Mouse (Mus musculus): ENCODE measurements at regions not wholly inside any gene's neighbourhood (a gene's known extent, or its start where the extent isn't known, plus 50 kb on each side); places are given as distances from the start of the nearest gene placed in this dataset.
A peak's percentile ranks its signal among the peaks of the same experiment; 100 is the strongest.

DNA sequence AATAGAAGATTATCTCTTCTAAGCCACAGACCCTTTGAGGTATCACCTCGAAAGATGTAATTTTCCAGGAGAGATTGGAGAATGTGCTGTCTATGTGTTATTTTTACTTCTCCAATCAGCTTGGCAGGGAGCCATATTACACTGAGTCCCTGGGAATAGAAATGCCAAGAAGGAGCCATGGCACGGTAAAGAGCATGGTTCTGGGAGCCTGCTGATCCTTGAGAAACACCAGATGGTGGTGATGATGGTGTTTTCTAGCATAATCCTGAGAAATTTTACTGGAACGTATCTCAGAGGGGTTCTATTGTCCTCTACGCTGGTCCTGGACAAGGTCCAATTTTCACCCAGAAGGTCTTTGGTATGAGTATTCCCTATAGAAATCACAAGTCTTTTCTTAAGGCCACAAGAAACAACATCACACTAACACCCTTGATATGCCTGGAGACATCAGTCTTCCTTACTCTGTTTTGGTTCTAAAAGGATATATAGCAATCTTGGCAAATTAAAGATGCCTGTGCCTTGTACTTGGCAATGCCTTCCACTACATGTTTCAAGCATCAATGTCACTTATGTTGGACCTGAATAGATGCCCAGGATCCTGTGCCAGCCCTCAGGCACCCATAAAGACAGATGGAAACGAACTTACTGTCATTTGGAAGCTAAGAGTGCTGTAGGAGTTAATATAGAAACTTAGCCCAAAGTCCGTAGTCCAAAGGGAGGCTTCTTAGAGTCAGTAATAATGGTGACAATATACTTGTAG is 1449.8 kb upstream of the Lrrc6 start:
- no peaks in the 10 kb centered on the region for H3K36me3 ChIP-seq (replicated peaks)
- no peak overlapping the region for H3K9ac ChIP-seq
- no peak overlapping the region for H3K4me2 ChIP-seq
- no peaks in the 10 kb centered on the region for H3K9me3 ChIP-seq
- H3K4me1 ChIP-seq = no peaks in the 10 kb centered on the region
- H3K27ac ChIP-seq = no peak overlapping the region
- 71% methylated on average over 6 of the region's 6 CpGs for WGBS
- ATAC-seq (replicated peaks) = no peak
- no peaks in the 10 kb centered on the region for H3K27me3 ChIP-seq (replicated peaks)
- no peak overlapping the region for H3K4me3 ChIP-seq

DNA sequence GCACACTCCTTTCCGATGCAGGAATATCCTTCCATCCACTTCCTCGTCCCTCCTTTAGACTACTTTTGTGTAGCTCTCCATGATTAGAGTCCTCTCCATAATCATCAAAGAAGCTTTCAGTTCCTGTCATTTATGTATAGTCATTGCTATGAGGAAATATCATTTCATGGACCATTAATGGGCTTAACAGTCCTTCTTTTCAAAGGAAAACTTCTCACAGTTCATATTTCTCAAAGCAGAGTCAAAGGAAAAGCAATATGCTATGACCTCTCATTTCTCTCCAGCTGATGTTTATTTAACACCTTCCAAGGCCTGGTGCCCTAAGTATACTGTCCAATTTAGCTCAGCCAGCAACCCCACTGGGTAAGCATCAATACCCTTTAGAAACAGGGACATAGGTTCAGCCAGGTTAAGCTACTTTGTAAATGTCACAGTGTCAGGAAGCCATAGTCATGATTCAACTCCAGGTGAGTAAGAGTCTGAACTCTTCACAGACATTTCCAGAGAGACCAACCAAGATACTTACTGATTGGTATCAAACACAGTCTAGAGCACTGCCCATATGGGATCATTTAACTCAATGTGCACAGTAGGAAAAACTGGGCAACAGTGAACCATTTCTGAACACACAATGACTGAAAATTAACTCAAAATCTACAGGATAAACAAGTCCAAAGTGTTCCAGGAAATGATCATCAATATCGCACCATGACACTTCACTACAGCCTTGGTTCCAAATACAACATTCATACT is 1443.8 kb upstream of the Lrrc6 start:
- 89% methylated on average over 3 of the region's 3 CpGs for WGBS
- Histone ChIP-seq H3K4me3 (no peak overlapping the region), H3K27ac (no peak overlapping the region), H3K27me3 (replicated peaks) (no peaks in the 10 kb centered on the region), H3K4me1 (no peaks in the 10 kb centered on the region), H3K9ac (no peak overlapping the region), H3K4me2 (no peak overlapping the region), H3K9me3 (no peaks in the 10 kb centered on the region), H3K36me3 (replicated peaks) (no peaks in the 10 kb centered on the region)
- ATAC-seq (replicated peaks) = no peak

DNA sequence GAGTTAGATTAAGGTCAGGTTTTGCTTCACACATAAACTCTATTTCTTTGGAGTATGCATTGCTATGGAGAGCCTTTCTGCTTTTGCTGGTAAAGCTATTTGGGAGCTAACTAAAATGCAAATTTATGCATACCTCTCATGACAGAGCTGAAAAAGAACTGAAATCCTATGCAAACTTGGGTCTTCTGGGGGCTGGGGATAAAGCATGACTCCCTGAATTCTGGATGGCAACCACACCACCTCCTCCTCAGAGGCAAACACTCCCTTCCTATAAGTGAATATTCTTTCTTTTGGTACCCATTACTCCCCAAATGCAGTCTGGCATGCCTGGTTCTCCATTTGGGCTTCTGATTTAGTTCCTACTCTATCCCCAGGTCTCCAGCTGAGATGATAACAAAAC is 1442.3 kb upstream of the Lrrc6 start:
- no peak overlapping the region for H3K9ac ChIP-seq
- H3K9me3 ChIP-seq = no peaks in the 10 kb centered on the region
- no peaks in the 10 kb centered on the region for H3K36me3 ChIP-seq (replicated peaks)
- no peak overlapping the region for H3K4me2 ChIP-seq
- no peaks in the 10 kb centered on the region for H3K27me3 ChIP-seq (replicated peaks)
- ATAC-seq (replicated peaks) = 0 out of 2 replicates have a peak, but pooled peaks have one; percentile 30
- H3K4me3 ChIP-seq = no peak overlapping the region
- H3K4me1 ChIP-seq = no peaks in the 10 kb centered on the region
- no peak overlapping the region for H3K27ac ChIP-seq

DNA sequence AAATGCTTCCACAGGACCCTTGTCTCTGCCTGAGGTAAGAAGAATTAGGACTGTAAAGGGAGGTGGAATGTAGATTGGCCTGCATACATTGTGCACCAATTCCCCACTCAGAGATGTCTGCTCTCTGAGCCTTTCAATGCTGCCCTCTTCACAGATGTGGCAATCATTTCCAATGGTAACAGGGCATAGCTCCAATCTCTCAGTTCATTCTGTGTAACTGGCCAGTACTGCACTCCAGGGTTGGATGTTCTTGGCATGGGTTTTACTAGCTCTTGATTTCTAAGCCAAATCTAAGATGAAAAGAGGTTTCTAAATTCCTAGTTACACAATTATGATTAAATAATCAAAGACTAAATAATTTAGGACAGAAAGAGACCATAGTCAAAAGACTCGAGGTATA is 1439.8 kb upstream of the Lrrc6 start:
- H3K27me3 ChIP-seq (replicated peaks) = no peaks in the 10 kb centered on the region
- H3K4me3 ChIP-seq = no peak overlapping the region
- 90% methylated on average over 1 of the region's 1 CpGs for WGBS
- no peak overlapping the region for H3K9ac ChIP-seq
- no peak overlapping the region for H3K27ac ChIP-seq
- no peaks in the 10 kb centered on the region for H3K9me3 ChIP-seq
- no peaks in the 10 kb centered on the region for H3K36me3 ChIP-seq (replicated peaks)
- no peak for ATAC-seq (replicated peaks)
- H3K4me2 ChIP-seq = no peak overlapping the region
- no peaks in the 10 kb centered on the region for H3K4me1 ChIP-seq

DNA sequence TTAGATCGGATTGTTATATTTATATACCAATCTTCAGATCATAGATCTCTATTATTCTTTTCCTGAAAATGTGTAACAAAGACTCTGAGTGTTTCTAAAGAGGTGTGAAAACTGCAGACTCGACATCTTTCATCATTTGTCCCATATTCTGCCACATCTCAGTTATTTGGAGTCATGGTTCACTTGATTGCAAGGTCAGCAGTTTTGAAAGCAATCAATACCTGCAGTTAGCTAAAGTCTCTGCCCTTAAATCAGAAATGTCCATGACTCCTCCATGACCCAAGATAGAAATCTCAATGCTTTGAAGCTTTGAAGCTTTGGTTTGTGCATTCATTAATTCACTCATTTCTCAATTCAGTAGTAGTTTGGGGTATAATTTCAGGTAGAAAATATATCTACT is 1424.2 kb upstream of the Lrrc6 start:
- Histone ChIP-seq H3K36me3 (replicated peaks) (no peaks in the 10 kb centered on the region), H3K9me3 (no peaks in the 10 kb centered on the region), H3K4me3 (no peak overlapping the region), H3K9ac (no peak overlapping the region), H3K27ac (no peak overlapping the region), H3K4me1 (no peaks in the 10 kb centered on the region), H3K27me3 (replicated peaks) (no peaks in the 10 kb centered on the region), H3K4me2 (no peak overlapping the region)
- ATAC-seq (replicated peaks) = no peak
- 84% methylated on average over 2 of the region's 2 CpGs for WGBS

DNA sequence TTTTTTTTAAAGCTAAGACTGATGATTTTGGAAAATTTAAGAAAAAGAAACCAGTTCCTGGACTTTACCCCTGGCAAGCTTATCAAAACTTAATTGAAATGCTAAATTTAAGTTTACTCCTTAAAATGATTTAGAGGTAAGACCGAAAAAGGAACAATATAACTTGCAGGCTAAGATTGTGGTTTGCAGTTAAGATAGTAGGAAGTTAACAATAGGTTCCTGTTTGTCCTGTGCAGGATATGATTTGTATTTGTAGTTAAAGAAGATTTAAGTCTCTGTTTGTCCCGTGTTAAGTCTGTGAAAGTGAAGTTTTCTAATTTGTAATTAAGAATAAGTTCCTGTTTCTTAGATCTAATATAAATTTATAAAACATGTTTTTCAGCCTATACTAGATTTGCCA is 1406.3 kb upstream of the Lrrc6 start:
- ATAC-seq (replicated peaks) = no peak
- Histone ChIP-seq H3K36me3 (replicated peaks) (no peaks in the 10 kb centered on the region), H3K27me3 (replicated peaks) (no peaks in the 10 kb centered on the region), H3K4me2 (no peak overlapping the region), H3K9ac (no peak overlapping the region), H3K4me3 (no peak overlapping the region), H3K27ac (no peak overlapping the region), H3K4me1 (no peaks in the 10 kb centered on the region), H3K9me3 (no peaks in the 10 kb centered on the region)
- WGBS = 93% methylated on average over 2 of the region's 2 CpGs

DNA sequence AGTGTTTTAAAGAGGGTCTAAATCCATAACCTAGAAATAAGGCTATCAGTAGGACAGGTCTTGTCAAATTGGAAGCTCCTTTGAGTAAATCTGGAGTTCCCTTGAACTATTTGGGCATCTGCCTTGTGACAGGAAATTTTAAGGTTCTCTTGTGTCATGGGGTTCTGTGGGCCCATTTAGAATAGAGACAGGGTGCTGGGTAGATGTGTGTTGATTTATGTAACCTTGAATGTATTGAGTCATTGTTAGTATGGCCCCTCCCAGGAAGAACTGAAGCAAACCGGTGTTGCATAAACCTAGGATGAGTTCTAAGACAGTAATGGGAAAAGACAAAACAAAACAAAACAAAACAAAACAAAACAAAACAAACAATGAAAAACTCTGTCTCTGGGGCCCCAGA is 1404.6 kb upstream of the Lrrc6 start:
- Histone ChIP-seq H3K27ac (no peak overlapping the region), H3K36me3 (replicated peaks) (no peaks in the 10 kb centered on the region), H3K9ac (no peak overlapping the region), H3K27me3 (replicated peaks) (no peaks in the 10 kb centered on the region), H3K9me3 (no peaks in the 10 kb centered on the region), H3K4me3 (no peak overlapping the region), H3K4me2 (no peak overlapping the region), H3K4me1 (no peaks in the 10 kb centered on the region)
- WGBS = 76% methylated on average over 1 of the region's 1 CpGs
- ATAC-seq (replicated peaks) = no peak

DNA sequence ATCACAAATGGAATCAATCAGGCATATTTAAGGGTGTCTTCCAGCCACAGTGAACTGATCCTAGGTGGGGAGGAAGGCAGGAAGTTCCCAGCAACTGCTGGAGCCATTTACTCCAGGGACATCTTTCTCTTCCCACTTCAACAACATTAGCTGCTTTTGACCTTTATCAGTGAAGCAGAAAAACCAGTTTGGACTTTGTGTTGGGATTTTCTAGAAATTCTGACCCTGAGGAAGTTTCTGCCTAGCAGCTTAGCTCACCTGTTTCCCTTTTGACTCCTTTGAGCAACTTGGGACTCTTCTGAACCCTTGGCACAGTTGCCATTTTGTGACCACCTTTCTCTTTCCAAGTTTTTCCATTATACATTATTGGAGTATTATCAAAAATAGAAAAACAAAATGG is 1403.9 kb upstream of the Lrrc6 start:
- H3K27ac ChIP-seq = no peak overlapping the region
- H3K4me1 ChIP-seq = no peaks in the 10 kb centered on the region
- H3K9me3 ChIP-seq = no peaks in the 10 kb centered on the region
- no peak for ATAC-seq (replicated peaks)
- H3K4me3 ChIP-seq = no peak overlapping the region
- H3K27me3 ChIP-seq (replicated peaks) = no peaks in the 10 kb centered on the region
- no peaks in the 10 kb centered on the region for H3K36me3 ChIP-seq (replicated peaks)
- H3K4me2 ChIP-seq = no peak overlapping the region
- no peak overlapping the region for H3K9ac ChIP-seq

DNA sequence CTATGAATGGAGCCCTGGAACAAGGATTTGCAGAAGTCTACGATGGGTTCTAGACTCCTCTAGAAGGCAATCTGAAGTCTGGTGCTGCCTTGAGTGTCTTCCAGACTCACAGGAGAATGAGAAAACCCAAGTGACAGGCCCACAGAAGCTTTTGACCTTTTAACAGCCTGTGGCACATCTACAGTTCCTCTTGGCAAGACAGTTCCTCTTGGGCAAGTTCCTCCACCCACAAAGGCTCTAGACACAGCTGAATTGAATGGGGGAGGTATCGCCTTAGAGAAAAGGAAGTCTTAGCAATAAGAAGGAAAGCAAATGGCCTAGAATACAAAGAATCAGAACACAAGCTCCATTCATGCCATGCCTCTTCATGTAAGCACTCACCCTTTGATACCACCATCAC is 1402.3 kb upstream of the Lrrc6 start:
- Histone ChIP-seq H3K9me3 (no peaks in the 10 kb centered on the region), H3K4me2 (no peak overlapping the region), H3K27ac (no peak overlapping the region), H3K27me3 (replicated peaks) (no peaks in the 10 kb centered on the region), H3K36me3 (replicated peaks) (no peaks in the 10 kb centered on the region), H3K4me3 (no peak overlapping the region), H3K9ac (no peak overlapping the region), H3K4me1 (no peaks in the 10 kb centered on the region)
- no peak for ATAC-seq (replicated peaks)
- 98% methylated on average over 2 of the region's 2 CpGs for WGBS

DNA sequence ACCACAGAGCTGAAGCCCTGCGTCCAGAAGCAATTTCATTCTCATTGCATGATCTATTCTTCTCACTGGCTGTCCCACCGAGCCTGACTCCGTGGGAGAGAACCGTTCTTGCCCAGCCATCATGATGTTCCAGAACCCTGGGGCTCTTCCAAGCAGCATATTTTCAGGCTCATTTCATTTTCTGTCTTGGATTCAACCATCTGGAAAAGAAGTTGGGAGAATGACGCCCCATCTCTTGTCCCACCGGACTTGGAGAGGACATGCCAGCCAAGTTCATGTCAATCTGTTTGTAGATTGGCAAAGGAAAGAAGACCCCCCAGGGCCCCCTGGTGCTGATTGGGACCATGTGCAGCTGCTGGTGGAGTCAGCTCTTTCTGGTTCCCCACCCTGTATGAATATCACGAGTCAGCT is 1400.5 kb upstream of the Lrrc6 start:
- H3K9ac ChIP-seq = no peak overlapping the region
- H3K27ac ChIP-seq = no peak overlapping the region
- no peak for ATAC-seq (replicated peaks)
- H3K4me3 ChIP-seq = no peak overlapping the region
- no peaks in the 10 kb centered on the region for H3K9me3 ChIP-seq
- H3K4me2 ChIP-seq = no peak overlapping the region
- H3K36me3 ChIP-seq (replicated peaks) = no peaks in the 10 kb centered on the region
- H3K27me3 ChIP-seq (replicated peaks) = no peaks in the 10 kb centered on the region
- 73% methylated on average over 7 of the region's 7 CpGs for WGBS
- H3K4me1 ChIP-seq = no peaks in the 10 kb centered on the region

DNA sequence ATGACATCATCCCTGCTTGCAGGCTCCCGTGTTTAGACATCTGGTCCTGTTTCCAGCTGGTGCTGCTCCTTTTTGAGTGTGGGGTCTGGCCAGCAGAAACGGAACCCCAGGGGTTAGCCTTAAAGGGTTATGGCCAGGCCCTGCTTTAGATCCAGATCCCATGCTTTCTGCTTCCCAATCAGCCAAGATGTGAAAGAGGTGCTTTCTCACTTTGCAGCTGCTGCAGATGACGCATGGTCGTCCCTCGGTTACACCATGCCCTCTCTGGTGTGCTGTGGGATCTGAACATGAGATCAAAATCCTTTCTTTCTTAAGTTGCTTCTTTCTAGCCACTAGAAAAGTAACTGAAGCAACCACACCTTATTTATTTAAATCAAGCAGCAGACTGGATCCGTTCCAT is 1399.1 kb upstream of the Lrrc6 start:
- Histone ChIP-seq H3K27ac (no peak overlapping the region), H3K4me3 (no peak overlapping the region), H3K9ac (no peak overlapping the region), H3K4me1 (no peaks in the 10 kb centered on the region), H3K9me3 (no peaks in the 10 kb centered on the region), H3K4me2 (no peak overlapping the region), H3K36me3 (replicated peaks) (no peaks in the 10 kb centered on the region), H3K27me3 (replicated peaks) (no peaks in the 10 kb centered on the region)
- 85% methylated on average over 6 of the region's 6 CpGs for WGBS
- no peak for ATAC-seq (replicated peaks)

DNA sequence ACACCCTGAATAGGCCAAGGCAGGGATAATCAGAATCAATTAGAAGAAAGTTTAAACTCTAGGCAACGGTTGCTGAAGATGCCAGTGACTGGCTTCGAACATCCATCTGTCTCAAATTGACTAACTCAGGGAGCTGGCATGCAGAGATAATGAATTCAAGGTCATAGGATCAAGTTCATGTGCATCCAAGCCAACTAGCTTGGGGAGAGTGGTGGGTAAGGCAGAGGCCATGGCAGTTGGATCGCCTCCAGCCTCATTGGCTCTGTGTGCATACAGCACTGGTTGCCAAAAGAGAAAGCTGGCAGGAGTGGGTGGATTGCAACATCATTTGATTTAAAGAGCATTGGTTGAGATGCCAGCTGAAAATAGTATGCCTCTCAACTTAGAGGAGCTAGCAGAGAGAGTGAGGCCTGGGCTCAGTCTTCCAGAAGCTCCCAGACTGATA is 1398.3 kb upstream of the Lrrc6 start:
- no peaks in the 10 kb centered on the region for H3K4me1 ChIP-seq
- no peaks in the 10 kb centered on the region for H3K36me3 ChIP-seq (replicated peaks)
- 58% methylated on average over 3 of the region's 3 CpGs for WGBS
- H3K4me3 ChIP-seq = no peak overlapping the region
- no peaks in the 10 kb centered on the region for H3K27me3 ChIP-seq (replicated peaks)
- H3K27ac ChIP-seq = no peak overlapping the region
- no peak overlapping the region for H3K4me2 ChIP-seq
- no peaks in the 10 kb centered on the region for H3K9me3 ChIP-seq
- no peak overlapping the region for H3K9ac ChIP-seq
- ATAC-seq (replicated peaks) = peak; percentile 88

DNA sequence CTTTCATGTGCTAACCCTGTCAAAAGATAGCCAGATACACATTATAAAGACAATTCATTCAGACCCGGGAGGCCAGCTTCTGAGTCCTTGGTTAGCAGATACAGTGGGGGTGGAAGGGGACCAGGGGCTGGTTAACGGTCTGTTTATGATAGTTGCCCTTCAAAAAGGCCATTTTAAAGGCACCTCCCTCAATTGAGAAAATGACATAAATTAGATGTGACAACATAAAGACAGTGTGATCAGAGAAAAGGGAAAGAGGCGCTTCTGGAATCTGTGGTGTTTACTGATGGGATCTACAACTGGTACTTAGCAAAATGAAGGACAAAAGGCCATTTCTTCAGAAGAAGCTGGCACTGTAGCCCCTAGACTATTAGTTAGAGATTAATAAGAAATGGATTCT is 1391.4 kb upstream of the Lrrc6 start:
- peak; percentile 54; the same call in 1 of the 2 replicates for ATAC-seq (replicated peaks)

More for the DNA sequence above, 1391.4 kb upstream of the Lrrc6 start:
- no peaks in the 10 kb centered on the region for H3K27me3 ChIP-seq (replicated peaks)
- no peak overlapping the region for H3K27ac ChIP-seq
- no peak overlapping the region for H3K9ac ChIP-seq
- no peaks in the 10 kb centered on the region for H3K9me3 ChIP-seq
- 31% methylated on average over 3 of the region's 3 CpGs for WGBS
- H3K4me1 ChIP-seq = peaks cover 6% of the 10 kb centered on the region; the same call in 1 of the 2 replicates
- no peaks in the 10 kb centered on the region for H3K36me3 ChIP-seq (replicated peaks)
- H3K4me3 ChIP-seq = no peak overlapping the region
- H3K4me2 ChIP-seq = no peak overlapping the region

All from midbrain, embryonic 15.5 days (tissue).